Mouse (Mus musculus): ENCODE measurements at regions not wholly inside any gene's neighbourhood (a gene's known extent, or its start where the extent isn't known, plus 50 kb on each side); places are given as distances from the start of the nearest gene placed in this dataset.

- CTCF ChIA-PET = interaction anchor here (0.5 kb wide), 1 partner anchor 32 kb away, joined by 3 read pairs; no protein-coding TSS in a partner anchor
Measured at GRCm38 (mm10) chr14:55301996-55302395, 80.2 kb downstream of the Dhrs2 start.

GRCm38 (mm10) chr14:55313615-55314014 is 91.8 kb downstream of the Dhrs2 start:
- CTCF ChIA-PET = no interaction called here

- CTCF ChIA-PET = no interaction called here
Measured at GRCm38 (mm10) chr14:55323897-55324296, 102.1 kb downstream of the Dhrs2 start.

GRCm38 (mm10) chr14:55324335-55324734 is 102.5 kb downstream of the Dhrs2 start:
- CTCF ChIA-PET = no interaction called here

GRCm38 (mm10) chr14:55333812-55334211 is 112.0 kb downstream of the Dhrs2 start:
- CTCF ChIA-PET = no interaction called here

- CTCF ChIA-PET = interaction anchor here (0.7 kb wide), 1 partner anchor 32 kb away, joined by 3 read pairs; no protein-coding TSS in a partner anchor
Measured at GRCm38 (mm10) chr14:55334305-55334704, 112.5 kb downstream of the Dhrs2 start.

GRCm38 (mm10) chr14:55335586-55335985 is 113.8 kb downstream of the Dhrs2 start:
- CTCF ChIA-PET = no interaction called here

- CTCF ChIA-PET = no interaction called here
Measured at GRCm38 (mm10) chr14:55336451-55337195, 114.8 kb downstream of the Dhrs2 start.

GRCm38 (mm10) chr14:55338010-55338409 is 116.2 kb downstream of the Dhrs2 start:
- CTCF ChIA-PET = no interaction called here

GRCm38 (mm10) chr14:55338500-55338899 is 116.7 kb downstream of the Dhrs2 start:
- CTCF ChIA-PET = no interaction called here

GRCm38 (mm10) chr14:55339036-55339614 is 117.3 kb downstream of the Dhrs2 start:
- CTCF ChIA-PET = no interaction called here

GRCm38 (mm10) chr14:55343341-55343740 is 121.5 kb downstream of the Dhrs2 start:
- CTCF ChIA-PET = no interaction called here

- CTCF ChIA-PET = no interaction called here
Measured at GRCm38 (mm10) chr14:55343914-55344313, 122.1 kb downstream of the Dhrs2 start.

GRCm38 (mm10) chr14:55345091-55345490 is 123.3 kb downstream of the Dhrs2 start:
- CTCF ChIA-PET = no interaction called here

GRCm38 (mm10) chr14:55348098-55348497 is 126.3 kb downstream of the Dhrs2 start:
- CTCF ChIA-PET = no interaction called here

GRCm38 (mm10) chr14:55357258-55357657 is 121.3 kb upstream of the Dhrs4 start:
- CTCF ChIA-PET = no interaction called here

- CTCF ChIA-PET = no interaction called here
Measured at GRCm38 (mm10) chr14:55358429-55358828, 120.1 kb upstream of the Dhrs4 start.

- CTCF ChIA-PET = no interaction called here
Measured at GRCm38 (mm10) chr14:55362316-55362715, 116.2 kb upstream of the Dhrs4 start.

GRCm38 (mm10) chr14:55362757-55363156 is 115.8 kb upstream of the Dhrs4 start:
- CTCF ChIA-PET = no interaction called here

GRCm38 (mm10) chr14:55370384-55370783 is 108.2 kb upstream of the Dhrs4 start:
- CTCF ChIA-PET = interaction anchor here (0.6 kb wide), 1 partner anchor 40 kb away, joined by 11 read pairs; no protein-coding TSS in a partner anchor

- CTCF ChIA-PET = no interaction called here
Measured at GRCm38 (mm10) chr14:55372960-55373359, 105.6 kb upstream of the Dhrs4 start.

GRCm38 (mm10) chr14:55386773-55387172 is 91.8 kb upstream of the Dhrs4 start:
- CTCF ChIA-PET = no interaction called here

- CTCF ChIA-PET = no interaction called here
Measured at GRCm38 (mm10) chr14:55387378-55387777, 91.2 kb upstream of the Dhrs4 start.

- CTCF ChIA-PET = no interaction called here
Measured at GRCm38 (mm10) chr14:55392390-55392789, 86.2 kb upstream of the Dhrs4 start.

Data from spleen, embryonic (tissue).